Mouse (Mus musculus) G1E (cell line): ENCODE measurements around the gene Gnpat.

Experiments used
- CTCF ChIP-seq: IDR thresholded peaks from 2 replicates; pipeline ENCODE4 v1.5.1; 2012; ENCODE audit warnings: low read depth, low read length, inconsistent platforms, mixed read lengths
- GATA1 ChIP-seq: IDR thresholded peaks from 2 replicates; pipeline ENCODE4 v1.6.1; 2012; ENCODE audit warnings: borderline replicate concordance, low read length, inconsistent platforms, mixed read lengths
- GATA2 ChIP-seq: IDR thresholded peaks from 2 replicates; pipeline ENCODE4 v1.6.1; 2012; ENCODE audit warnings: low read depth, low read length, inconsistent platforms, borderline replicate concordance
- TAL1 ChIP-seq: conservative IDR thresholded peaks from 2 replicates; pipeline ENCODE4 v1.6.1; 2012; ENCODE audit warnings: low read depth, low read length, inconsistent platforms, mixed read lengths

DNA sequence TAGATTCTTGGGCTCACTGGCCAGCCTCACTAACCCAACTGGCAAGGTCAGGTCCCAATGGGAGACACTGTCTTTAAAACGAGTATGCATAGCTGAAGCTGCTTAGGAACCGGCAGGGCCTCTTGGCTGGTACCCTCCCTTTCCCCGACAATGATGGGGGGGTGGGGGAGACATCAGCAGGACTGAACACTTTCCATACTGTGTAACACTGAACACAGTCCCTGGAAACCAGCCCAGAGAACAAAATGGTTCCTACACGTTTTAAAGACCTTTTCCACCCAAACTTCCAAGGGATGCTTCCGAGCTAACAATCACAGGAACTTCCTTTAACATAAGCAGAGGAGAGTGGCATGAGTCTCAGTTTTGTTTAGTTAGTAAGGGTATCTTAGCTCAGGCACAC lies 72.3 kb downstream of the Gnpat start:
- TF ChIP-seq CTCF (no peak), TAL1 (no peak), GATA1 (no peak), GATA2 (no peak)
